Mouse (Mus musculus) lung, adult 2 months (tissue): ENCODE results near the gene Foxa2.

Experiments used
- CTCF ChIP-seq: fragments of 200-500 bp; IDR thresholded peaks from 2 replicates; pipeline ENCODE4 v1.5.1; 2011; ENCODE audit warnings: mild to moderate bottlenecking, low read length, control low read depth; ENCODE audit not compliant: insufficient read depth
- POLR2A ChIP-seq: fragments of 200-500 bp; IDR thresholded peaks from 2 replicates; pipeline ENCODE4 v1.6.1; 2011; ENCODE audit warnings: low read depth, mild to moderate bottlenecking, control low read depth, low read length, borderline replicate concordance; ENCODE audit errors: extremely low read depth

DNA sequence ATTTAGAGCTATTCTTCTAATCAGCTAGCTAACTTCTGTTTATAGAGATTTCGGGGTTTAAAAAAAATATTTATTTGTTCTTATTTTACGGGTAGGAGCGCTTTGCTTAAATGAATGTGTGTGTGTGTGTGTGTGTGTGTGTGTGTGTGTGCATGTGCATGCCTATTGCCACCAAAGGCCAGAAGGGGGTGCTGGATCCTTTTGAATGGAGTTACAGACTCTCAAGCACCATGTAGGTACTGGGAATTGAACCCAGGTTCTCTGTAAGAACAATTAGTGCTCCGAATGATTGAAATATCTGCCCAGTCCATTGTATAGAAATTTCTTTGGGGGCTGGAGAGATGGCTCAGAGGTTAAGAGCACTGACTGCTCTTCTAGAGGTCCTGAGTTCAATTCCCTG is 37.7 kb downstream of the Foxa2 start:
- TF ChIP-seq CTCF (no peak), POLR2A (no peak)
